Mouse (Mus musculus) neural tube, embryonic 12.5 days (tissue): ENCODE data around the gene Abca7. TPM values are rescaled to one million over a fixed set of nuclear protein-coding genes. Genes with fewer than 3 reads are reported as not detected.

ENCODE experiments used
- ATAC-seq: fragments of 200-750 bp; cut with Nextera tagmentation; 2 replicates; pipeline ENCODE4 v1.8.0; 2017; ENCODE audit warnings: low read depth, mild to moderate bottlenecking, moderate TSS enrichment, moderate library complexity; ENCODE audit not compliant: low FRiP score
- H3K27ac ChIP-seq: fragments of 300-500 bp; sonication (generic); 2 replicates; pipeline ENCODE4 v1.5.1; 2016
- H3K27me3 ChIP-seq: fragments of 300-500 bp; sonication (generic); replicated peaks from 2 replicates; pipeline ENCODE4 v1.6.1; 2016; ENCODE audit warnings: mild to moderate bottlenecking
- H3K36me3 ChIP-seq: fragments of 300-500 bp; sonication (generic); 2 replicates; pipeline ENCODE4 v1.6.1; 2016; ENCODE audit warnings: mild to moderate bottlenecking
- H3K4me1 ChIP-seq: fragments of 300-500 bp; sonication (generic); 2 replicates; pipeline ENCODE4 v1.6.1; 2016
- H3K4me2 ChIP-seq: fragments of 300-500 bp; sonication (generic); replicated peaks from 2 replicates; pipeline ENCODE4 v1.6.1; 2016; ENCODE audit warnings: mild to moderate bottlenecking
- H3K4me3 ChIP-seq: fragments of 300-500 bp; sonication (generic); 2 replicates; pipeline ENCODE4 v1.5.1; 2016
- H3K9ac ChIP-seq: fragments of 300-500 bp; sonication (generic); 2 replicates; pipeline ENCODE4 v1.6.1; 2016; ENCODE audit warnings: mild to moderate bottlenecking
- H3K9me3 ChIP-seq: fragments of 300-500 bp; sonication (generic); 2 replicates; pipeline ENCODE4 v1.6.1; 2016; ENCODE audit warnings: mild to moderate bottlenecking
- WGBS: fragments of 180-500 bp; shearing (Covaris S2); methylation state at CpG from one replicate; pipeline ENCODE4 v1.1.7; 2016; 5-methylcytosine and 5-hydroxymethylcytosine counted together
- polyA plus RNA-seq: library from polyadenylated mRNA; unstranded; fragments of >200 nt; fragmentation: Nextera tagmentation; extraction: Ambion mirVana; gene quantifications from 2 replicates; pipeline ENCODE4 v1.2.1, GENCODE M21; 2016

Gene Abca7
- polyA plus RNA-seq, 1 experiment from 2014 or later: 10.7 TPM

GRCm38 (mm10) chr10:79960671-79961294 is 35.5 kb upstream of the Abca7 start:
- 0 out of 2 replicates have a peak, but pooled peaks have one; percentile 3 for ATAC-seq
- H3K36me3 ChIP-seq: peaks cover 41% of the 10 kb centered on the region
- whole genome bisulfite sequencing: 18% methylated on average over 10 of the region's 10 CpGs
- peak overlapping the region; percentile 86 for H3K4me2 ChIP-seq
- no peaks in the 10 kb centered on the region for H3K9me3 ChIP-seq
- no peaks in the 10 kb centered on the region for H3K27me3 ChIP-seq
- peak overlapping the region; percentile 93 for H3K4me3 ChIP-seq
- peaks cover 8% of the 10 kb centered on the region for H3K4me1 ChIP-seq
- peak overlapping the region; percentile 81 for H3K9ac ChIP-seq
- no peak overlapping the region for H3K27ac ChIP-seq

- Histone ChIP-seq H3K27me3 (peaks cover 6% of the 10 kb centered on the region), H3K4me3 (no peak overlapping the region), H3K9me3 (no peaks in the 10 kb centered on the region), H3K9ac (no peak overlapping the region), H3K36me3 (peaks cover 68% of the 10 kb centered on the region), H3K4me2 (no peak overlapping the region), H3K4me1 (peaks cover 8% of the 10 kb centered on the region), H3K27ac (no peak overlapping the region)
- 97% methylated on average over 7 of the region's 7 CpGs for WGBS
- ATAC-seq: no peak
These were observed 31.6 kb upstream of the Abca7 start for GRCm38 (mm10) chr10:79964727-79965126.

GRCm38 (mm10) chr10:79965325-79965724 is 31.0 kb upstream of the Abca7 start:
- H3K4me2 ChIP-seq: no peak overlapping the region
- no peak for ATAC-seq

GRCm38 (mm10) chr10:79966886-79967400 is 29.4 kb upstream of the Abca7 start:
- no peaks in the 10 kb centered on the region for H3K9me3 ChIP-seq
- peaks cover 64% of the 10 kb centered on the region for H3K36me3 ChIP-seq
- no peak overlapping the region for H3K4me3 ChIP-seq
- whole genome bisulfite sequencing: 91% methylated on average over 5 of the region's 5 CpGs
- no peak overlapping the region for H3K27ac ChIP-seq
- H3K27me3 ChIP-seq: peaks cover 27% of the 10 kb centered on the region
- ATAC-seq: no peak
- peaks cover 9% of the 10 kb centered on the region for H3K4me1 ChIP-seq
- no peak overlapping the region for H3K4me2 ChIP-seq
- no peak overlapping the region for H3K9ac ChIP-seq

More at GRCm38 (mm10) chr10:79965325-79965724, 31.0 kb upstream of the Abca7 start:
- H3K27me3 ChIP-seq: peaks cover 11% of the 10 kb centered on the region
- H3K9ac ChIP-seq: no peak overlapping the region
- H3K9me3 ChIP-seq: no peaks in the 10 kb centered on the region
- WGBS: 92% methylated on average over 5 of the region's 5 CpGs
- no peak overlapping the region for H3K4me3 ChIP-seq
- peaks cover 68% of the 10 kb centered on the region for H3K36me3 ChIP-seq
- peaks cover 8% of the 10 kb centered on the region for H3K4me1 ChIP-seq
- H3K27ac ChIP-seq: no peak overlapping the region

- peaks cover 9% of the 10 kb centered on the region for H3K4me1 ChIP-seq
- peaks cover 53% of the 10 kb centered on the region for H3K36me3 ChIP-seq
- H3K9me3 ChIP-seq: no peaks in the 10 kb centered on the region
- ATAC-seq: no peak
- peaks cover 38% of the 10 kb centered on the region for H3K27me3 ChIP-seq
- no peak overlapping the region for H3K4me3 ChIP-seq
- H3K27ac ChIP-seq: no peak overlapping the region
- no peak overlapping the region for H3K4me2 ChIP-seq
- 94% methylated on average over 1 of the region's 1 CpGs for WGBS
- H3K9ac ChIP-seq: no peak overlapping the region
These were observed 28.1 kb upstream of the Abca7 start for GRCm38 (mm10) chr10:79968181-79968580.

GRCm38 (mm10) chr10:79969124-79969568 is 27.1 kb upstream of the Abca7 start:
- peaks cover 41% of the 10 kb centered on the region for H3K27me3 ChIP-seq
- H3K9ac ChIP-seq: no peak overlapping the region
- peaks cover 47% of the 10 kb centered on the region for H3K36me3 ChIP-seq

GRCm38 (mm10) chr10:79970415-79971182 is 25.7 kb upstream of the Abca7 start, which contains the start of gene Grin3b:
Grin3b (plus strand) TSS chr10:79970715.
- no peak for ATAC-seq
- Histone ChIP-seq H3K36me3 (peaks cover 45% of the 10 kb centered on the region), H3K4me3 (peak within 1 kb of the TSS; percentile 23; the same call in 1 of the 2 replicates), H3K9ac (peak within 1 kb of the TSS; percentile 47; the same call in 1 of the 2 replicates), H3K4me2 (peak within 1 kb of the TSS; percentile 60), H3K27me3 (peaks cover 41% of the 10 kb centered on the region), H3K9me3 (no peaks in the 10 kb centered on the region), H3K4me1 (peaks cover 9% of the 10 kb centered on the region), H3K27ac (no peak within 1 kb of the TSS)
- 8% methylated on average over 47 of the region's 47 CpGs for WGBS

More at GRCm38 (mm10) chr10:79969124-79969568, 27.1 kb upstream of the Abca7 start:
- H3K27ac ChIP-seq: no peak overlapping the region
- H3K4me3 ChIP-seq: no peak overlapping the region
- ATAC-seq: no peak
- no peaks in the 10 kb centered on the region for H3K9me3 ChIP-seq
- 21% methylated on average over 3 of the region's 3 CpGs for WGBS
- H3K4me2 ChIP-seq: no peak overlapping the region
- peaks cover 9% of the 10 kb centered on the region for H3K4me1 ChIP-seq

GRCm38 (mm10) chr10:79971183-79971497 is 25.2 kb upstream of the Abca7 start:
- peaks cover 9% of the 10 kb centered on the region for H3K4me1 ChIP-seq
- WGBS: 4% methylated on average over 21 of the region's 21 CpGs
- H3K27me3 ChIP-seq: peaks cover 41% of the 10 kb centered on the region
- no peaks in the 10 kb centered on the region for H3K9me3 ChIP-seq
- H3K27ac ChIP-seq: no peak overlapping the region
- H3K4me2 ChIP-seq: peak overlapping the region; percentile 60
- no peak for ATAC-seq
- peak overlapping the region; percentile 47; the same call in 1 of the 2 replicates for H3K9ac ChIP-seq
- H3K36me3 ChIP-seq: peaks cover 45% of the 10 kb centered on the region
- H3K4me3 ChIP-seq: peak overlapping the region; percentile 23; the same call in 1 of the 2 replicates

GRCm38 (mm10) chr10:79972831-79973230 is 23.5 kb upstream of the Abca7 start:
- H3K9ac ChIP-seq: no peak overlapping the region
- H3K36me3 ChIP-seq: peaks cover 45% of the 10 kb centered on the region
- peaks cover 41% of the 10 kb centered on the region for H3K27me3 ChIP-seq
- no peak overlapping the region for H3K4me2 ChIP-seq
- H3K27ac ChIP-seq: no peak overlapping the region
- 67% methylated on average over 14 of the region's 14 CpGs for WGBS
- peaks cover 9% of the 10 kb centered on the region for H3K4me1 ChIP-seq
- H3K9me3 ChIP-seq: no peaks in the 10 kb centered on the region
- no peak for ATAC-seq
- H3K4me3 ChIP-seq: no peak overlapping the region

- WGBS: 93% methylated on average over 21 of the region's 21 CpGs
- Histone ChIP-seq H3K4me1 (peaks cover 9% of the 10 kb centered on the region), H3K27ac (no peak overlapping the region), H3K4me2 (no peak overlapping the region), H3K4me3 (no peak overlapping the region), H3K36me3 (peaks cover 51% of the 10 kb centered on the region), H3K9ac (no peak overlapping the region), H3K9me3 (no peaks in the 10 kb centered on the region), H3K27me3 (peaks cover 41% of the 10 kb centered on the region)
- no peak for ATAC-seq
These were observed 22.2 kb upstream of the Abca7 start for GRCm38 (mm10) chr10:79974087-79974486.

GRCm38 (mm10) chr10:79974668-79975067 is 21.6 kb upstream of the Abca7 start:
- Histone ChIP-seq H3K36me3 (peaks cover 56% of the 10 kb centered on the region), H3K27ac (no peak overlapping the region)

GRCm38 (mm10) chr10:79976071-79976721 is 20.1 kb upstream of the Abca7 start:
- no peak for ATAC-seq
- H3K9me3 ChIP-seq: no peaks in the 10 kb centered on the region
- peaks cover 3% of the 10 kb centered on the region; the same call in 1 of the 2 replicates for H3K4me1 ChIP-seq
- H3K4me3 ChIP-seq: no peak overlapping the region
- no peak overlapping the region for H3K27ac ChIP-seq
- 86% methylated on average over 28 of the region's 28 CpGs for WGBS
- H3K36me3 ChIP-seq: peaks cover 59% of the 10 kb centered on the region
- H3K27me3 ChIP-seq: peaks cover 22% of the 10 kb centered on the region
- no peak overlapping the region for H3K9ac ChIP-seq
- no peak overlapping the region for H3K4me2 ChIP-seq

More at GRCm38 (mm10) chr10:79974668-79975067, 21.6 kb upstream of the Abca7 start:
- ATAC-seq: no peak
- WGBS: 87% methylated on average over 8 of the region's 8 CpGs
- no peaks in the 10 kb centered on the region for H3K9me3 ChIP-seq
- peaks cover 9% of the 10 kb centered on the region for H3K4me1 ChIP-seq
- no peak overlapping the region for H3K4me3 ChIP-seq
- H3K27me3 ChIP-seq: peaks cover 36% of the 10 kb centered on the region
- no peak overlapping the region for H3K4me2 ChIP-seq
- H3K9ac ChIP-seq: no peak overlapping the region
